Mouse (Mus musculus) brain, embryonic 14.5 days (tissue): ENCODE measurements around the gene Fam174b.

ENCODE experiments used
- CTCF ChIP-seq: fragments of 200-500 bp; IDR thresholded peaks from 2 replicates; pipeline ENCODE4 v1.5.1; 2012; ENCODE audit warnings: inconsistent platforms, mild to moderate bottlenecking, moderate library complexity, borderline replicate concordance; ENCODE audit not compliant: insufficient read depth, insufficient read length; ENCODE audit errors: extremely low read depth
- POLR2A ChIP-seq: fragments of 200-500 bp; IDR thresholded peaks from 2 replicates; pipeline ENCODE4 v1.6.1; 2012; ENCODE audit warnings: mild to moderate bottlenecking, inconsistent platforms, borderline replicate concordance; ENCODE audit not compliant: poor library complexity, insufficient read depth, insufficient read length, severe bottlenecking; ENCODE audit errors: extremely low read depth

- TF ChIP-seq POLR2A (no peak), CTCF (no peak)
Measured at GRCm38 (mm10) chr7:73746836-73747235, 6.7 kb downstream of the Fam174b start.
